Mouse (Mus musculus): ENCODE results near the gene Tcl1.

GRCm38 (mm10) chr12:105224621-105225320 is 2.2 kb upstream of the Tcl1 start:
- TF ChIP-seq POLR2A (IDR thresholded peaks at IDR 0.05; ENCODE audit: low read depth, low read length): no peak
- TF ChIP-seq CTCF (IDR thresholded peaks at IDR 0.05; ENCODE audit: borderline replicate concordance, insufficient read depth, low read length): no peak
